8 mouse cellular contexts compared by ENCODE assay signal in genomic region chr7:44895206-44895592, GRCm38 (mm10). TPM values are rescaled to one million over a fixed set of nuclear protein-coding genes. Genes with fewer than 3 reads are reported as not detected.
A peak's percentile ranks its signal among the peaks of the same experiment; 100 is the strongest.
DNase-seq lines count a peak whose midpoint lies in the region; ATAC-seq lines count a peak whose summit lies in the region.

No protein-coding gene starts in this region.

- H3K27me3 ChIP-seq in megakaryocyte, embryonic 14.5 days (replicated peaks), result no peaks in the 10 kb centered on the region
- no peaks in the 10 kb centered on the region for H3K27me3 ChIP-seq in limb, embryonic 13.5 days
- no peaks in the 10 kb centered on the region for H3K27me3 ChIP-seq in stomach, embryonic 14.5 days (ENCODE audit: control insufficient read depth, insufficient read depth, low read length)

- peak overlapping the region; percentile 80 for H3K4me2 ChIP-seq in limb, embryonic 13.5 days (replicated peaks)
- peak overlapping the region; percentile 66 for H3K4me2 ChIP-seq in stomach, embryonic 14.5 days (replicated peaks; ENCODE audit: low read depth, low read length)

- H3K4me1 ChIP-seq in megakaryocyte, embryonic 14.5 days, result peaks cover 74% of the 10 kb centered on the region
- H3K4me1 ChIP-seq in limb, embryonic 13.5 days, result peaks cover 47% of the 10 kb centered on the region
- peaks cover 38% of the 10 kb centered on the region for H3K4me1 ChIP-seq in stomach, embryonic 14.5 days (ENCODE audit: control insufficient read depth, insufficient read depth, low read length)

- no peak for ATAC-seq in megakaryocyte, adult 5-6 weeks (ENCODE audit: poor library complexity, severe bottlenecking)
- ATAC-seq in limb, embryonic 13.5 days (ENCODE audit: low FRiP score, low read depth), result no peak
- no peak for ATAC-seq in stomach, embryonic 14.5 days (ENCODE audit: insufficient number of reproducible peaks, insufficient read depth, low FRiP score, low read depth)

- H3K27ac ChIP-seq in limb, embryonic 13.5 days, result peak overlapping the region; percentile 86
- peak overlapping the region; percentile 15 for H3K27ac ChIP-seq in stomach, embryonic 14.5 days (ENCODE audit: low read length)

- intact Hi-C loops in left cerebral cortex, postnatal 14 days (cut with DNase I), result no loop called here

- peak; percentile 62 to 70 for DNase-seq in cerebellum, postnatal 10 days
- no peak for DNase-seq in cerebellum, postnatal 14 days
- DNase-seq in gastrocnemius, postnatal 25 days, result no peak
- DNase-seq in left cerebral cortex, postnatal 14 days (ENCODE audit: low spot score in 2 of 2), result no peak

- H3K9me3 ChIP-seq in megakaryocyte, embryonic 14.5 days, result no peaks in the 10 kb centered on the region
- no peaks in the 10 kb centered on the region for H3K9me3 ChIP-seq in limb, embryonic 13.5 days
- no peaks in the 10 kb centered on the region for H3K9me3 ChIP-seq in stomach, embryonic 14.5 days (ENCODE audit: control insufficient read depth, low read depth, low read length)

- H3K36me3 ChIP-seq in megakaryocyte, embryonic 14.5 days (replicated peaks; ENCODE audit: low read length), result peaks cover 41% of the 10 kb centered on the region
- peaks cover 28% of the 10 kb centered on the region for H3K36me3 ChIP-seq in limb, embryonic 13.5 days
- peaks cover 13% of the 10 kb centered on the region; the same call in 1 of the 2 replicates for H3K36me3 ChIP-seq in stomach, embryonic 14.5 days (ENCODE audit: control insufficient read depth, insufficient read depth, low read length)

- H3K4me3 ChIP-seq in megakaryocyte, embryonic 14.5 days (replicated peaks), result peak overlapping the region; percentile 94
- H3K4me3 ChIP-seq in limb, embryonic 13.5 days, result peak overlapping the region; percentile 64
- peak overlapping the region; percentile 59 for H3K4me3 ChIP-seq in stomach, embryonic 14.5 days (ENCODE audit: low read depth, low read length)

- 68% methylated on average over 7 of the region's 7 CpGs for WGBS in limb, embryonic 13.5 days
- 74% methylated on average over 7 of the region's 7 CpGs for WGBS in stomach, embryonic 14.5 days

- H3K9ac ChIP-seq in limb, embryonic 13.5 days, result no peak overlapping the region
- H3K9ac ChIP-seq in stomach, embryonic 14.5 days (replicated peaks; ENCODE audit: low read depth, low read length), result no peak overlapping the region

RNA-seq across cellular contexts. Expression of gene Fuz, which starts 0.7 kb away (rescaled TPM):
- polyA plus RNA-seq in megakaryocyte, embryonic 14.5 days (2012; ENCODE audit: insufficient read depth, low replicate concordance), result 69.9 and 126 TPM in 2 replicates
- total RNA-seq in megakaryocyte, adult 5-6 weeks (2015), result 4.6 and 4.7 TPM in 2 replicates
- total RNA-seq in megakaryocyte, adult 5-6 weeks (2017), result 11.1 and 11.3 TPM in 2 replicates
- polyA plus RNA-seq in limb, embryonic 13.5 days (2015; fragmentation: Nextera tagmentation; extraction: Ambion mirVana), result 23.0 and 25.8 TPM in 2 replicates
- polyA plus RNA-seq in stomach, embryonic 14.5 days (2014; fragmentation: Nextera tagmentation; extraction: Ambion mirVana), result 25.8 and 26.4 TPM in 2 replicates
- total RNA-seq in gastrocnemius, postnatal 25 days (2021), result 10 to 100 TPM; 16.1 to 17.3 TPM
- 10 to 100 TPM; 20.4 to 22.9 TPM for total RNA-seq in left cerebral cortex, postnatal 14 days (2021)

RNA-seq across cellular contexts. Expression of gene Med25, which starts 2.7 kb away (rescaled TPM):
- polyA plus RNA-seq in megakaryocyte, embryonic 14.5 days (2012; ENCODE audit: insufficient read depth, low replicate concordance), result 249 and 952 TPM in 2 replicates
- 19.4 and 23.7 TPM in 2 replicates for total RNA-seq in megakaryocyte, adult 5-6 weeks (2015)
- 8.6 and 9.0 TPM in 2 replicates for total RNA-seq in megakaryocyte, adult 5-6 weeks (2017)
- polyA plus RNA-seq in limb, embryonic 13.5 days (2015; fragmentation: Nextera tagmentation; extraction: Ambion mirVana), result 118 and 119 TPM in 2 replicates
- 65.2 and 79.4 TPM in 2 replicates for polyA plus RNA-seq in stomach, embryonic 14.5 days (2014; fragmentation: Nextera tagmentation; extraction: Ambion mirVana)
- total RNA-seq in gastrocnemius, postnatal 25 days (2021), result 10 to 100 TPM; 50.9 to 51.2 TPM
- total RNA-seq in left cerebral cortex, postnatal 14 days (2021), result 100 to 1,000 TPM in 1 of 2 experiments, 10 to 100 TPM in 1; 92.5 to 103 TPM

RNA-seq across cellular contexts. Expression of gene Ptov1, which starts 25.6 kb away (rescaled TPM):
- polyA plus RNA-seq in megakaryocyte, embryonic 14.5 days (2012; ENCODE audit: insufficient read depth, low replicate concordance), result 191 and 368 TPM in 2 replicates
- total RNA-seq in megakaryocyte, adult 5-6 weeks (2015), result 21.3 and 29.0 TPM in 2 replicates
- 5.9 and 8.7 TPM in 2 replicates for total RNA-seq in megakaryocyte, adult 5-6 weeks (2017)
- polyA plus RNA-seq in limb, embryonic 13.5 days (2015; fragmentation: Nextera tagmentation; extraction: Ambion mirVana), result 502 and 514 TPM in 2 replicates
- 377 and 384 TPM in 2 replicates for polyA plus RNA-seq in stomach, embryonic 14.5 days (2014; fragmentation: Nextera tagmentation; extraction: Ambion mirVana)
- 100 to 1,000 TPM; 116 to 125 TPM for total RNA-seq in gastrocnemius, postnatal 25 days (2021)
- total RNA-seq in left cerebral cortex, postnatal 14 days (2021), result 100 to 1,000 TPM; 263 to 271 TPM

RNA-seq across cellular contexts. Expression of gene Ap2a1, which starts 34.1 kb away (rescaled TPM):
- 137 and 235 TPM in 2 replicates for polyA plus RNA-seq in megakaryocyte, embryonic 14.5 days (2012; ENCODE audit: insufficient read depth, low replicate concordance)
- 33.2 and 36.1 TPM in 2 replicates for total RNA-seq in megakaryocyte, adult 5-6 weeks (2015)
- 20.2 and 33.6 TPM in 2 replicates for total RNA-seq in megakaryocyte, adult 5-6 weeks (2017)
- polyA plus RNA-seq in limb, embryonic 13.5 days (2015; fragmentation: Nextera tagmentation; extraction: Ambion mirVana), result 76.1 and 81.6 TPM in 2 replicates
- 67.3 and 72.1 TPM in 2 replicates for polyA plus RNA-seq in stomach, embryonic 14.5 days (2014; fragmentation: Nextera tagmentation; extraction: Ambion mirVana)
- total RNA-seq in gastrocnemius, postnatal 25 days (2021), result 10 to 100 TPM; 57.1 to 57.2 TPM
- 100 to 1,000 TPM; 381 to 392 TPM for total RNA-seq in left cerebral cortex, postnatal 14 days (2021)

RNA-seq across cellular contexts. Expression of gene Pnkp, which starts 38.3 kb away (rescaled TPM):
- polyA plus RNA-seq in megakaryocyte, embryonic 14.5 days (2012; ENCODE audit: insufficient read depth, low replicate concordance), result 30.0 and 36.4 TPM in 2 replicates
- 75.1 and 89.7 TPM in 2 replicates for total RNA-seq in megakaryocyte, adult 5-6 weeks (2015)
- total RNA-seq in megakaryocyte, adult 5-6 weeks (2017), result 109 and 129 TPM in 2 replicates
- 33.1 and 33.9 TPM in 2 replicates for polyA plus RNA-seq in limb, embryonic 13.5 days (2015; fragmentation: Nextera tagmentation; extraction: Ambion mirVana)
- polyA plus RNA-seq in stomach, embryonic 14.5 days (2014; fragmentation: Nextera tagmentation; extraction: Ambion mirVana), result 25.7 and 30.0 TPM in 2 replicates
- 10 to 100 TPM; 15.6 to 15.8 TPM for total RNA-seq in gastrocnemius, postnatal 25 days (2021)
- 10 to 100 TPM; 26.1 to 28.7 TPM for total RNA-seq in left cerebral cortex, postnatal 14 days (2021)

Comparison
In these comparisons a context has a peak if more than half of its experiments do, and no peak if none do; other contexts are left out.
1. DNase-seq: peak in cerebellum, postnatal 10 days (2 of 2); none in cerebellum, postnatal 14 days (0 of 2), gastrocnemius, postnatal 25 days (single experiment) and left cerebral cortex, postnatal 14 days (0 of 2).
2. Peak in every context shown above with its lines, with median percentiles within 50 percentile points of each other: H3K4me3 ChIP-seq.